Mouse (Mus musculus) limb, embryonic 14.5 days (tissue): ENCODE results near the gene Parp3. TPM values are rescaled to one million over a fixed set of nuclear protein-coding genes. Genes with fewer than 3 reads are reported as not detected.

Experiments
- ATAC-seq: fragments of 200-750 bp; cut with Nextera tagmentation; 2 replicates; pipeline ENCODE4 v1.8.0; 2017; ENCODE audit warnings: low read depth, moderate number of reproducible peaks, moderate TSS enrichment; ENCODE audit not compliant: low FRiP score
- DNase-seq: peaks from one replicate; pipeline ENCODE4 v3.0.0-alpha.2; 2015; ENCODE audit warnings: low spot score
- H3K27ac ChIP-seq: fragments of 300-500 bp; sonication (generic); replicated peaks from 2 replicates; pipeline ENCODE4 v1.5.1; 2014; ENCODE audit warnings: low read depth, mild to moderate bottlenecking, low read length, moderate library complexity, mixed read lengths
- H3K27me3 ChIP-seq: fragments of 300-500 bp; sonication (generic); 2 replicates; pipeline ENCODE4 v1.6.1; 2014; ENCODE audit warnings: low read length, mixed read lengths; ENCODE audit not compliant: control insufficient read depth, insufficient read depth
- H3K36me3 ChIP-seq: fragments of 300-500 bp; sonication (generic); 2 replicates; pipeline ENCODE4 v1.6.1; 2014; ENCODE audit warnings: mild to moderate bottlenecking, low read length, moderate library complexity, mixed read lengths; ENCODE audit not compliant: control insufficient read depth, insufficient read depth
- H3K4me1 ChIP-seq: fragments of 300-500 bp; sonication (generic); 2 replicates; pipeline ENCODE4 v1.6.1; 2014; ENCODE audit warnings: antibody characterized with exemption, low read length, mixed read lengths; ENCODE audit not compliant: control insufficient read depth, insufficient read depth
- H3K4me2 ChIP-seq: fragments of 300-500 bp; sonication (generic); replicated peaks from 2 replicates; pipeline ENCODE4 v1.6.1; 2014; ENCODE audit warnings: low read depth, mild to moderate bottlenecking, low read length, moderate library complexity; ENCODE audit not compliant: severe bottlenecking
- H3K4me3 ChIP-seq: fragments of 300-500 bp; sonication (generic); replicated peaks from 2 replicates; pipeline ENCODE4 v1.5.1; 2014; ENCODE audit warnings: low read length
- H3K9ac ChIP-seq: fragments of 300-500 bp; sonication (generic); 2 replicates; pipeline ENCODE4 v1.6.1; 2014; ENCODE audit warnings: mild to moderate bottlenecking, low read depth, low read length, moderate library complexity; ENCODE audit not compliant: severe bottlenecking
- H3K9me3 ChIP-seq: fragments of 300-500 bp; sonication (generic); 2 replicates; pipeline ENCODE4 v1.6.1; 2016; ENCODE audit warnings: low read length; ENCODE audit not compliant: control insufficient read depth
- POLR2A ChIP-seq: fragments of 200-500 bp; IDR thresholded peaks from 2 replicates; pipeline ENCODE4 v1.8.0; 2012; ENCODE audit warnings: inconsistent platforms, mild to moderate bottlenecking, moderate library complexity, borderline replicate concordance; ENCODE audit not compliant: insufficient read depth, insufficient read length; ENCODE audit errors: extremely low read depth
- WGBS: fragments of 180-500 bp; shearing (Covaris S2); extraction: QIAGEN DNeasy Blood & Tissue Kit; methylation state at CpG from one replicate; pipeline ENCODE4 v1.1.7; 2014; 5-methylcytosine and 5-hydroxymethylcytosine counted together
- polyA plus RNA-seq, 2 experiments: library from polyadenylated mRNA; depleted of rRNA in 1 of 2; stranded (reverse) in 1 of 2; unstranded in 1 of 2; fragments of >200 nt; fragmentation: Nextera tagmentation in 1 of 2; extraction: Ambion mirVana in 1 of 2; gene quantifications; 2 replicates each; pipeline versions ENCODE4 v1.2.1 to v1.2.3; 2012 to 2014

Parp3 gene
- polyA plus RNA-seq, 2 experiments = 4.3 to 9.0 TPM

GRCm38 (mm10) chr9:106471892-106472291 is 4.9 kb downstream of the Parp3 start:
- 9% methylated on average over 5 of the region's 5 CpGs for WGBS
- Histone ChIP-seq H3K4me3 (no peak overlapping the region), H3K4me2 (no peak overlapping the region), H3K27me3 (no peaks in the 10 kb centered on the region), H3K4me1 (peaks cover 14% of the 10 kb centered on the region), H3K27ac (no peak overlapping the region), H3K9ac (0 out of 2 replicates have a peak overlapping the region, but pooled peaks have one; percentile 7), H3K36me3 (no peaks in the 10 kb centered on the region), H3K9me3 (no peaks in the 10 kb centered on the region)
- no peak for TF ChIP-seq POLR2A
- DNase-seq = no peak
- ATAC-seq = no peak

GRCm38 (mm10) chr9:106470991-106471750 is 5.6 kb downstream of the Parp3 start:
- Histone ChIP-seq H3K4me2 (no peak overlapping the region), H3K27me3 (no peaks in the 10 kb centered on the region), H3K4me1 (peaks cover 10% of the 10 kb centered on the region), H3K27ac (no peak overlapping the region), H3K4me3 (no peak overlapping the region), H3K9me3 (no peaks in the 10 kb centered on the region), H3K36me3 (no peaks in the 10 kb centered on the region), H3K9ac (0 out of 2 replicates have a peak overlapping the region, but pooled peaks have one; percentile 7)
- no peak for DNase-seq
- 61% methylated on average over 14 of the region's 14 CpGs for WGBS
- ATAC-seq = no peak
- no peak for TF ChIP-seq POLR2A

- Histone ChIP-seq H3K9me3 (no peaks in the 10 kb centered on the region), H3K36me3 (no peaks in the 10 kb centered on the region), H3K27me3 (no peaks in the 10 kb centered on the region), H3K4me2 (no peak overlapping the region), H3K4me1 (peaks cover 7% of the 10 kb centered on the region), H3K27ac (no peak overlapping the region), H3K9ac (no peak overlapping the region), H3K4me3 (no peak overlapping the region)
- TF ChIP-seq POLR2A = no peak
- WGBS = 64% methylated on average over 9 of the region's 9 CpGs
- DNase-seq = no peak
- ATAC-seq = no peak
Observed at GRCm38 (mm10) chr9:106469776-106470175, 7.0 kb downstream of the Parp3 start.

- 61% methylated on average over 6 of the region's 6 CpGs for WGBS
- H3K9ac ChIP-seq = no peak overlapping the region
- DNase-seq (no peak), ATAC-seq (no peak)
- H3K36me3 ChIP-seq = 0 out of 2 replicates have a peak, but pooled peaks cover 2% of the 10 kb centered on the region
- H3K9me3 ChIP-seq = no peaks in the 10 kb centered on the region
- H3K4me2 ChIP-seq = no peak overlapping the region
- no peaks in the 10 kb centered on the region for H3K27me3 ChIP-seq
- H3K4me1 ChIP-seq = peaks cover 5% of the 10 kb centered on the region
- TF ChIP-seq POLR2A = no peak
- H3K27ac ChIP-seq = no peak overlapping the region
- no peak overlapping the region for H3K4me3 ChIP-seq
Observed at GRCm38 (mm10) chr9:106469317-106469716, 7.4 kb downstream of the Parp3 start.

GRCm38 (mm10) chr9:106467746-106468145 is 9.0 kb downstream of the Parp3 start:
- no peak overlapping the region for H3K4me3 ChIP-seq
- DNase-seq (no peak), ATAC-seq (no peak)
- peaks cover 5% of the 10 kb centered on the region for H3K4me1 ChIP-seq
- no peaks in the 10 kb centered on the region for H3K27me3 ChIP-seq
- H3K27ac ChIP-seq = no peak overlapping the region
- H3K4me2 ChIP-seq = no peak overlapping the region
- TF ChIP-seq POLR2A = no peak
- WGBS = 85% methylated on average over 7 of the region's 7 CpGs
- no peak overlapping the region for H3K9ac ChIP-seq
- peaks cover 16% of the 10 kb centered on the region for H3K36me3 ChIP-seq
- no peaks in the 10 kb centered on the region for H3K9me3 ChIP-seq

- TF ChIP-seq POLR2A = no peak
- Histone ChIP-seq H3K27ac (no peak overlapping the region), H3K4me2 (no peak overlapping the region), H3K36me3 (peaks cover 25% of the 10 kb centered on the region), H3K4me1 (peaks cover 5% of the 10 kb centered on the region), H3K9me3 (no peaks in the 10 kb centered on the region), H3K9ac (no peak overlapping the region), H3K27me3 (no peaks in the 10 kb centered on the region), H3K4me3 (no peak overlapping the region)
- ATAC-seq (no peak), DNase-seq (no peak)
- WGBS = 90% methylated on average over 6 of the region's 6 CpGs
Observed at GRCm38 (mm10) chr9:106466721-106467120, 10.0 kb downstream of the Parp3 start.
